Mouse (Mus musculus): ENCODE measurements around the gene Ppp2r5d.

DNA sequence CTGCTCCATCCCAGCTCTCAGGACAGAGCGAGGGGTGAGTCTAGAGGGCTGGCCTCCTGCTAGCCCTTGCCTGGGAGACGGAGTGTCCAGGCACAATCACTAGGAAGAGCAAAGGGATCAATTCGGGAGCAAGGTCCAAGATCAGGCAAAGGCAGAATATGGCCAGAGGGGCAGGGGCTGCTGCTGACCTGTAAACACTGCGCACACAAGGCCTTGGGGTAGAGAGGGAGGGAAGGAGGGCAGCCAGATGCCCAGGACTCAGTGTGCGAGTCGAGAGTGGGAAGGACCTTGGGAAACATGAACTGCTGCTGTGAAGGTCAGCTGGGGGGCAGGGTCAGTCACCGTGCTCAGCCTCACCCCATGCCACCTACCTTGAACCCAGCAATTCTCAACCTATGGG lies 30.4 kb upstream of the Ppp2r5d start:
- no peak for TF ChIP-seq POLR2A (IDR thresholded peaks at IDR 0.05; ENCODE audit: borderline replicate concordance, insufficient read depth, low read length)
- no peak for TF ChIP-seq CTCF (IDR thresholded peaks at IDR 0.05; ENCODE audit: borderline replicate concordance, insufficient read depth, low read depth, low read length)
